Mouse (Mus musculus): ENCODE data around the gene Sec14l2.

Gene Sec14l2

DNA sequence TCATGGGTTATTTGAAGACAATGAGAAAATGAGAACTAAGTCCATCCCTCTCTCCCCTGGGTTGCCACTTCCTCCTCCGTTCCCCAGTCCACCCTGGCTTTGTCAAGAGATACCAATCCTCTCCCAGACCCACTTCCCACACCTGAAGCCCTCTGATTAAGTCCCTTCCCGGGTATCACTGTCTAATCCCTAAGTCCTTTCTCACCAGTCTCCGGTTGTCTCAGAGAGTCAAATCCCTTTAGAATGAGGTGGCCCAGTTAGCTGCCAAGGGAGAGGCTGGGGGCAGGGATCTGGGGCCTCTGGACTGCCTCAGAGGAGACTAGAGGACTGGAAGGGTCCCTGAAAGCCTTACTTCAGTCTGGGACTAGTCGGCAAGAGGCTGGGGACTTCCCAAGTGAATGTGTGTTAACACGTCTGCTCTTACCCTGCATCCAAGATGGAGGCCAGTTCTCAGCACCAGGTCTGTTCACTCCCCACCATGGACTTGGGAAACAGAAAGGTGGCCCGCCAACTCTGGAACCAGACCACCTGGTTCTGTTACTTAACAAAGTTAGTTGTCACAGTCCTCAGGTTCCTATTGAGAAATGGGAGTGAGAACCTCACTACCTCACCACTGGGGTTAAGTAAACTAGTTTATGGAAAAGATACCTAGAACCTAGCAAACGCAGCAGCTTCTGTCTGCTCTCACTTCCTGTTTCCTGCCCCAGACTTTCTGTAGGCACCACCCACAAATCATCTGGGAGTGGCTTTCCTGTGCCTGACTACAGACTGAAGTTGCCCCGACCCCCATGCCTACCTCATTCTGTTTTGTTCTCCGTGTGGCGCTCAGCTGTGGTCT lies at the start of gene Sec14l2:
Gene Sec14l2 (minus strand): TSS at position 674 of the 838 bp plus-strand sequence.
- DNase-seq: no peak

GRCm38 (mm10) chr11:4166467-4167090 lies 43.4 kb upstream of the Sec14l2 start:
- DNase-seq: no peak

GRCm38 (mm10) chr11:4164701-4165100 lies 41.5 kb upstream of the Sec14l2 start:
- DNase-seq: no peak

GRCm38 (mm10) chr11:4160758-4161480 lies 37.7 kb upstream of the Sec14l2 start:
- DNase-seq: no peak

- peak; percentile 92 for DNase-seq
These were observed 36.8 kb upstream of the Sec14l2 start, which contains the start of the genes Ccdc157 and Sf3a1 for GRCm38 (mm10) chr11:4159808-4160708. Gene Ccdc157, minus strand, starts transcription at chr11:4160293. Gene Sf3a1, plus strand, starts transcription at chr11:4160350.

GRCm38 (mm10) chr11:4158676-4159075 lies 35.5 kb upstream of the Sec14l2 start:
- DNase-seq: no peak

- DNase-seq: no peak
These were observed 32.4 kb upstream of the Sec14l2 start for GRCm38 (mm10) chr11:4155641-4156040.

DNA sequence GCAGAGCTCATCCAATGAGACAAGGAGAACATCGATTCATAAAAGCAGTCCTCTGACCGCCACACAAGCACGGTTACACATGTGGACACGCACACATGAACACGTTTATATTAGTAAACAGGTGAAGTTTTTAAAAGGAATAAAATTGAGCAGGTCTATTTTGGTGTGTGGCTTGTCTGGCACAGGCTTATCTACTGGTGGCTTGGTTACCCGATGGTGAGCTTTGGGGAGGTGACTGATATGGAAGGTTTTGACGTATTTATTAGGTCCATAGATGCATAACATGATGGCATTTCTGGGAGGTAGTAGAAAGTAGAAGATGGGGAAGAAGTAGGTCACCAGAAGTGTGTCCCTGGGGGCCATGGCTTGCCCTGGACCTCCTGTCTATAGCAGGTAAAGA lies 30.5 kb upstream of the Sec14l2 start:
- DNase-seq: no peak

DNA sequence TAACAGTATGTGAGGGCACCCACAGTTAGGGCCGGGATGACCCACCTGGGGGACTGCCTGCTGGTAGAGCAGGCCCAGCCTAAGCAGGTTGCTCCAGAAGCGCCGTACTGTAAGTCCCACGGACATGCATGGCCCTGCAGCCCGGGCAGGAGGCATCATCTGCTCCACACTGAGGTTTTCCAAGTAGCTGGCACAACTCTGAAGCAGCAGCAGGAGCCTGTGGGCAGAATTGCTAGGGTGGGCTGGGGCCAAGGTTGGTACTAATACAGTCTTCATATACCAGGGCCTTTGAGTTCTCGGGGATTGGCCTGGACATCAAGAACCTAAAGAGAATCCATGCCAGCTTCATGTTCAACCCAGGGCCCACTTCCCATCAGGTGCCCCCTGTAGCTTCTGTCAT lies 26.7 kb upstream of the Sec14l2 start:
- no peak for DNase-seq

DNA sequence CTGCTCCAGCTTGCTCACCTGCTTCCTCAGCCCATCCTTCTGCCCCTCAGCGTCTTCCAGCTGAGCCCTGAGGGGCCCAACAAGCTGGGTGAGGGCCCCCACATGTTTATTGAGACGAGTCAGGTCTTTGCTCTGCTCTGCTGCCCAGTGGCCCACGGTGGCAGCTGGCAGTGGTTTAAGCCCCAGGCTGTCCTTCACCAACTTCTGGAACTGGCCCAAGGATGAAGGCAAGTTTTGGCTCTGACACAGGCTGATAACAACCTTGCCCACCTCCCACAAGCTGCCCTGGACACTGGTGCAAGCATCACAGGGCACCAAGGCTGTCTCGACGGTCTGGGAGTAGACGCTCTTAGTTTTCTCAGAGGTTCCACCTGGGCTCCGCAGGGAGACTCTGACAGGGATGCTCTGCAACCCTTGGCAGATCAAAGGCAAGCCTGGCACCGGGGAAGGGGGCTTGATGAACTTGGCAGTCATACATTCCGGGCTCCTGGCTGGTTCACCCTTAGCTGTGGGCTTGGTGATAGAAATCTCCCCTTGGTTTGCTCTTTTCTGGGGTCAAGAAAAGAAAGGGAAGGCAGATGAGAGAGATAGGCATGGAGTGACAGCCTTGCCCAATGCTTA lies 25.4 kb upstream of the Sec14l2 start:
- no peak for DNase-seq

DNA sequence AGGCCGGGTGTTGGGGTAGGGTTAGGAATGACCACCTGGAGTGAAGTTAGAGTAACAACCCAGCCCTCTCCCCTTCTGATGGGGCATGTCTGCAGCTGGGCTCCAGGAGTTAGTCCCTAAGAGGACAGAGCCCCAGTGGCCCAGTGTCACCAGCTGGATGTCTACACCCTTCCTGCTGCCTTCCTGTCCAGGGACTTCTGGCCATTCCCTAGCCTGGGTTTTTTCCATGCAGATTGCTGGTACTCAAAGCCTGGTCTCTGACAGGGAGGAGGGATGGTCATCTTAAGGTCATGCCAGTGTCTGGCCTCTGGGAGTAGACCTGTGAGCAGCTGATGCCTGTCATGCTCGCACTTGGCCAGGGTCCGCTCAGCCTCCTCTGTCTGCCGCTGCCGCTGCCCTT lies 24.9 kb upstream of the Sec14l2 start:
- no peak for DNase-seq

- DNase-seq: no peak
These were observed 23.9 kb upstream of the Sec14l2 start for GRCm38 (mm10) chr11:4147098-4147497.

- DNase-seq: no peak
These were observed 23.2 kb upstream of the Sec14l2 start for GRCm38 (mm10) chr11:4146381-4146780.

- DNase-seq: no peak
These were observed 20.3 kb upstream of the Sec14l2 start for GRCm38 (mm10) chr11:4143281-4144062.

GRCm38 (mm10) chr11:4142352-4142751 lies 19.1 kb upstream of the Sec14l2 start:
- no peak for DNase-seq

GRCm38 (mm10) chr11:4141505-4141904 lies 18.3 kb upstream of the Sec14l2 start:
- DNase-seq: no peak

DNA sequence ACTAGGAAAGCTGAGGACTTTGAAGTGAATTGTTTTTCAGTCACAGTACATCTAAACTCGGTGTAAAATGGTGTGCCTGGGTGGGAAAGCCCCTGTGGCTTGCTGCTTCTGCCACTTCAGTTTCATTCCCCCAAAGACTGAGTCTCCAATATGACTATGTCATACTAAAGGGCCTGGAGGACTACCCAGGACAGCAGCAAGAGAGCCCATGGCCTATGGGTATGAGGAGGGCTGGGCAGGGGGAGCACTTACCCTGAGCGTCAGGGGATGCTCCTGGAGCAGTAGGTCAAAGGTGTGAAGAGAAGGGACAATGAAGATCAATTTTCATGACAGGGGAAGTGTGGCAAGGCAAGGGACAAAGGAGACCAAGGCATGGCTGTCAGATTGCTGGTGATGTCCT lies 15.7 kb upstream of the Sec14l2 start:
- DNase-seq: no peak

GRCm38 (mm10) chr11:4134986-4135935 lies 12.0 kb upstream of the Sec14l2 start, which contains the start of gene Rnf215:
Gene Rnf215, plus strand, starts transcription at chr11:4135202.
- peak; percentile 87 for DNase-seq

DNA sequence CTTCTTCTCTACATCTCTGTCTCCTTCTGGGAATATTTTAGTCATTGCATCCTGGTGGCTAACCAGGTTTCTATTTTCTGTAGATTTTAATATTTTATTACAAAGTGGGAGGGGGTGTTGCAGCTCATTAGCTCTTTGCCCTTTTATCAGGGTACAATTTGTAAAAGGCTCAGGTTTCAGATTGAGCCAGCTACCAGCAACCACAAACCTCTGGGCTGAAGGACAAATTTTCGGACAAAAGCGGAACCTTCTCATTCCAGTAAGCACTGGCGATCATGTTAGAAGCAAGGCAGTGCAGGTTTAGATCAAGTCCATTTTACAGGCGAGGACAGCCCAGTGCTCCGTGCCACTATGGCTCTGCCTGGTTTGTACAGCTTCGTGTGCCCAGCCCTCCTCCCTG lies 11.2 kb upstream of the Sec14l2 start:
- DNase-seq: peak; percentile 32

DNA sequence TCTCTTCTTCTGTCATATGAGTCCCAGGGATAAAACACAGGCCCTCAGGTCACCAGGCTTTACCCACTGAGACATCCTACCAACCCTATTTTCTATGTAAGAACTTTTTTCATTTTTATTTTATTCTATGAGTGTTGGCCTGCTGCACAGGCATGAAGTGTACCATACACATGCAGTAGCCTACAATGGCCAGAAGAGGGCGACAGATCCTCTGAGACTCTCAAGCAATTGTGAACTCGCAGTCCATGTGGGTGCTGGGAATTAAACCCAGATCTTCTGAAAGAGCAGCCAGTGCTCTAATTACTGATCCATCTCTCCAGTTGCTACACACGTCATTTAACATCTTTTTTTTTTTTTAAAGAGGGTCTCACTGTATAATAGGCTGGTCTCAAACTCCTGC lies 10.2 kb upstream of the Sec14l2 start:
- DNase-seq: peak; percentile 36
